Mouse (Mus musculus): Measurements from ENCODE around the gene Idh1. TPM values are rescaled to one million over a fixed set of nuclear protein-coding genes. Genes with fewer than 3 reads are reported as not detected.

The Idh1 gene
- polyA plus RNA-seq, 1 experiment from 2014 or later, result 260 TPM

- Histone ChIP-seq H3K4me1 (replicated peaks; ENCODE audit: control insufficient read depth, insufficient read depth, low read length) (no peaks in the 10 kb centered on the region), H3K4me2 (replicated peaks; ENCODE audit: low read depth) (no peak overlapping the region), H3K27me3 (replicated peaks; ENCODE audit: control insufficient read depth, insufficient read depth, low read length) (no peaks in the 10 kb centered on the region), H3K9ac (ENCODE audit: low read depth, low read length) (no peak overlapping the region), H3K9me3 (ENCODE audit: control insufficient read depth) (no peaks in the 10 kb centered on the region), H3K27ac (ENCODE audit: low read depth, low read length) (peak overlapping the region; percentile 64), H3K4me3 (ENCODE audit: low read depth, low read length) (no peak overlapping the region), H3K36me3 (ENCODE audit: control insufficient read depth, insufficient read depth) (no peaks in the 10 kb centered on the region)
- WGBS, result 86% methylated on average over 5 of the region's 5 CpGs
- ATAC-seq, result peak; percentile 49; the same call in 1 of the 2 replicates
- no peak for TF ChIP-seq CTCF (IDR thresholded peaks at IDR 0.05; ENCODE audit: low read depth)
Observed at GRCm38 (mm10) chr1:65113536-65114172, 72.6 kb downstream of the Idh1 start.

GRCm38 (mm10) chr1:65112807-65113196 lies 73.5 kb downstream of the Idh1 start:
- Histone ChIP-seq H3K9me3 (ENCODE audit: control insufficient read depth) (no peaks in the 10 kb centered on the region), H3K36me3 (ENCODE audit: control insufficient read depth, insufficient read depth) (no peaks in the 10 kb centered on the region), H3K27ac (ENCODE audit: low read depth, low read length) (peak overlapping the region; percentile 37), H3K27me3 (replicated peaks; ENCODE audit: control insufficient read depth, insufficient read depth, low read length) (no peaks in the 10 kb centered on the region), H3K4me2 (replicated peaks; ENCODE audit: low read depth) (peak overlapping the region; percentile 37; the same call in 1 of the 2 replicates), H3K4me3 (ENCODE audit: low read depth, low read length) (no peak overlapping the region), H3K9ac (ENCODE audit: low read depth, low read length) (no peak overlapping the region), H3K4me1 (replicated peaks; ENCODE audit: control insufficient read depth, insufficient read depth, low read length) (no peaks in the 10 kb centered on the region)
- TF ChIP-seq CTCF (IDR thresholded peaks at IDR 0.05; ENCODE audit: low read depth), result no peak
- 51% methylated on average over 14 of the region's 14 CpGs for WGBS
- ATAC-seq, result no peak

- peak overlapping the region; percentile 37; the same call in 1 of the 2 replicates for H3K4me2 ChIP-seq (replicated peaks; ENCODE audit: low read depth)
- H3K36me3 ChIP-seq (ENCODE audit: control insufficient read depth, insufficient read depth), result no peaks in the 10 kb centered on the region
- no peaks in the 10 kb centered on the region for H3K27me3 ChIP-seq (replicated peaks; ENCODE audit: control insufficient read depth, insufficient read depth, low read length)
- peak; percentile 65; the same call in 1 of the 2 replicates for ATAC-seq
- WGBS, result 7% methylated on average over 8 of the region's 8 CpGs
- H3K4me3 ChIP-seq (ENCODE audit: low read depth, low read length), result no peak overlapping the region
- TF ChIP-seq CTCF (IDR thresholded peaks at IDR 0.05; ENCODE audit: low read depth), result peak; percentile 92
- no peak overlapping the region for H3K9ac ChIP-seq (ENCODE audit: low read depth, low read length)
- no peaks in the 10 kb centered on the region for H3K4me1 ChIP-seq (replicated peaks; ENCODE audit: control insufficient read depth, insufficient read depth, low read length)
- H3K9me3 ChIP-seq (ENCODE audit: control insufficient read depth), result no peaks in the 10 kb centered on the region
- peak overlapping the region; percentile 37 for H3K27ac ChIP-seq (ENCODE audit: low read depth, low read length)
Observed at GRCm38 (mm10) chr1:65112031-65112806, 74.1 kb downstream of the Idh1 start.

- no peak overlapping the region for H3K9ac ChIP-seq (ENCODE audit: low read depth, low read length)
- 67% methylated on average over 25 of the region's 25 CpGs for WGBS
- TF ChIP-seq CTCF (IDR thresholded peaks at IDR 0.05; ENCODE audit: low read depth), result no peak
- no peak for ATAC-seq
- H3K36me3 ChIP-seq (ENCODE audit: control insufficient read depth, insufficient read depth), result no peaks in the 10 kb centered on the region
- H3K27ac ChIP-seq (ENCODE audit: low read depth, low read length), result no peak overlapping the region
- H3K4me1 ChIP-seq (replicated peaks; ENCODE audit: control insufficient read depth, insufficient read depth, low read length), result no peaks in the 10 kb centered on the region
- no peak overlapping the region for H3K4me2 ChIP-seq (replicated peaks; ENCODE audit: low read depth)
- no peaks in the 10 kb centered on the region for H3K27me3 ChIP-seq (replicated peaks; ENCODE audit: control insufficient read depth, insufficient read depth, low read length)
- H3K9me3 ChIP-seq (ENCODE audit: control insufficient read depth), result no peaks in the 10 kb centered on the region
- no peak overlapping the region for H3K4me3 ChIP-seq (ENCODE audit: low read depth, low read length)
Observed at GRCm38 (mm10) chr1:65109756-65110435, 76.4 kb downstream of the Idh1 start.

- no peaks in the 10 kb centered on the region for H3K4me1 ChIP-seq (replicated peaks; ENCODE audit: control insufficient read depth, insufficient read depth, low read length)
- no peak overlapping the region for H3K9ac ChIP-seq (ENCODE audit: low read depth, low read length)
- ATAC-seq, result no peak
- no peak overlapping the region for H3K4me3 ChIP-seq (ENCODE audit: low read depth, low read length)
- H3K36me3 ChIP-seq (ENCODE audit: control insufficient read depth, insufficient read depth), result no peaks in the 10 kb centered on the region
- TF ChIP-seq CTCF (IDR thresholded peaks at IDR 0.05; ENCODE audit: low read depth), result no peak
- WGBS, result 89% methylated on average over 8 of the region's 8 CpGs
- no peaks in the 10 kb centered on the region for H3K27me3 ChIP-seq (replicated peaks; ENCODE audit: control insufficient read depth, insufficient read depth, low read length)
- no peaks in the 10 kb centered on the region for H3K9me3 ChIP-seq (ENCODE audit: control insufficient read depth)
- H3K4me2 ChIP-seq (replicated peaks; ENCODE audit: low read depth), result no peak overlapping the region
- no peak overlapping the region for H3K27ac ChIP-seq (ENCODE audit: low read depth, low read length)
Observed at GRCm38 (mm10) chr1:65109196-65109595, 77.1 kb downstream of the Idh1 start.

Other genes with a start within 250 kb of the Idh1 start
- gene Plekhm3, start 229.7 kb downstream of the Idh1 start, polyA plus RNA-seq (2015; fragmentation: Nextera tagmentation; extraction: Ambion mirVana), result 1.5 and 1.8 TPM in 2 replicates
- 0.09 and 0.16 TPM in 2 replicates for gene Akr1cl, start 153.7 kb downstream of the Idh1 start, polyA plus RNA-seq (2015; fragmentation: Nextera tagmentation; extraction: Ambion mirVana)
- gene Cryge, start 135.4 kb downstream of the Idh1 start, polyA plus RNA-seq (2015; fragmentation: Nextera tagmentation; extraction: Ambion mirVana), result not detected in 2 replicates
- gene Crygd, start 123.0 kb downstream of the Idh1 start, polyA plus RNA-seq (2015; fragmentation: Nextera tagmentation; extraction: Ambion mirVana), result not detected in 2 replicates
- gene Crygc, start 112.8 kb downstream of the Idh1 start, polyA plus RNA-seq (2015; fragmentation: Nextera tagmentation; extraction: Ambion mirVana), result not detected in 2 replicates
- not detected in 2 replicates for gene Crygb, start 104.2 kb downstream of the Idh1 start, polyA plus RNA-seq (2015; fragmentation: Nextera tagmentation; extraction: Ambion mirVana)
- gene Cryga, start 83.1 kb downstream of the Idh1 start, polyA plus RNA-seq (2015; fragmentation: Nextera tagmentation; extraction: Ambion mirVana), result not detected in 2 replicates
- gene Gm28845, start 66.9 kb downstream of the Idh1 start, polyA plus RNA-seq (2015; fragmentation: Nextera tagmentation; extraction: Ambion mirVana), result not detected in 2 replicates
- gene D630023F18Rik, start 63.3 kb downstream of the Idh1 start, polyA plus RNA-seq (2015; fragmentation: Nextera tagmentation; extraction: Ambion mirVana), result 0.26 and 0.56 TPM in 2 replicates
- 6.7 TPM in 2 replicates for gene Pikfyve, start 183 bp upstream of the Idh1 start, polyA plus RNA-seq (2015; fragmentation: Nextera tagmentation; extraction: Ambion mirVana)
- gene Pth2r, start 95.6 kb upstream of the Idh1 start, polyA plus RNA-seq (2015; fragmentation: Nextera tagmentation; extraction: Ambion mirVana), result 0.05 TPM in 1 of 2 replicates, not detected in the other

All from intestine, postnatal 0 days (tissue).